Mouse (Mus musculus): Measurements from ENCODE around the gene Mgat5b.

Mgat5b gene

GRCm38 (mm10) chr11:117030471-117031101 is 111.9 kb downstream of the Mgat5b start:
- DNase-seq (ENCODE audit: low read depth, low spot score): no peak

GRCm38 (mm10) chr11:117031249-117031648 is 112.6 kb downstream of the Mgat5b start:
- no peak for DNase-seq (ENCODE audit: low read depth, low spot score)

- no peak for DNase-seq (ENCODE audit: low read depth, low spot score)
Measured at GRCm38 (mm10) chr11:117035661-117036336, 117.1 kb downstream of the Mgat5b start.
